Mouse (Mus musculus): ENCODE data around the gene Olfr1508.
"Not testable (repeated sequence)": the region's sequence is repeated elsewhere in the genome, so short reads cannot be mapped to it uniquely, and the experiment has no call there.

The Olfr1508 gene

DNA sequence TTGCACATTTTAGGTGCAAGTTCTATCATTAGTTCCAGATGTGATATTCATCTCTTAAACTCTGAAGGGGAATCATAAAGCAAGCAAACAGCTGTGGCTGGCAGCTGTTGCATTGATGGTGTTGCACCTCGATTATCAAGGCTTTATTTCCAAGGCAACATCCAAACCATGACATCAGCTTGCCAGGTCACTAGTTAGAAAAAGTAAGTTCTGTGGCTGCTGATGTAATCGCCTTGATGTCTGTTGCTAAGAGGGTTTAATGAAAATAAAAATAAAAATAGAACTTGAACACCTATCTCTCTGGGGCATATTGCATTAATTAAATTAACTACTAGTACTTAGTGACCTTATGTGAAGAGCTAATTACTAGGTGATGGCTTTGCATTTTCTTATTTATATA is at the start of gene Olfr1508:
Gene Olfr1508 (minus strand): TSS at position 101 of the 400 bp plus-strand sequence.
- no peak for DNase-seq

- no peak for DNase-seq
Measured at GRCm38 (mm10) chr14:52495516-52495915, 28.2 kb upstream of the Olfr1508 start, which contains the start of gene Olfr1507. Olfr1507 (minus strand) TSS chr14:52495749.

- DNase-seq: no peak
Measured at GRCm38 (mm10) chr14:52465738-52466137, 1.6 kb downstream of the Olfr1508 start.

GRCm38 (mm10) chr14:52461928-52462327 is 5.4 kb downstream of the Olfr1508 start:
- DNase-seq: no peak

- DNase-seq: no peak
Measured at GRCm38 (mm10) chr14:52451138-52451537, 16.2 kb downstream of the Olfr1508 start.

DNA sequence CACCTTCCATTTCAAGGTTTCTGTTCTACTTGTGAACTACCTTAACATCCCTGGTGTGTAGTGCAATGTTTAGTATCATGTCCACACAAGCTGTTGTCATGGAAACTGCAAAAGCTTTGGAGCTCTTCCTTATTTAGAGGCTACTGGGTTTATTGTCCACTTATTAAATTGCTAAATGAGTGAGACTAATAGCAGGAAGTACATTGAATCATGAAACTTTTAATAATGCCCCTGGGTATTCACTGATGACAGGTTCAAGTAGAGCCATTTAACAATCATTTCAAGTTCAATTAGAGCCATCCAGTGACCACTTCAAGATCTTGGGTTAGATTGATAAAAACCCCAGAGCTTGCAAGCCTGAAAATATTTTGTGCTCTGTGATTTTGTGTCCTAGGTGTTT is 24.6 kb downstream of the Olfr1508 start, which contains the start of gene Olfr1509:
Gene Olfr1509 (plus strand): TSS at position 301 of the 400 bp plus-strand sequence.
- no peak for DNase-seq

- DNase-seq: no peak
Measured at GRCm38 (mm10) chr14:52427686-52428085, 39.6 kb downstream of the Olfr1508 start.

GRCm38 (mm10) chr14:52414273-52414672 is 53.0 kb downstream of the Olfr1508 start, which contains the start of gene Olfr1510:
Olfr1510 (minus strand) TSS chr14:52414373.
- DNase-seq: no peak

- DNase-seq: not testable (repeated sequence)
Measured at GRCm38 (mm10) chr14:52410142-52410919, 57.0 kb downstream of the Olfr1508 start.
